Mouse (Mus musculus): Measurements from ENCODE around the gene Tbc1d7.
A peak's percentile ranks its signal among the peaks of the same experiment; 100 is the strongest.

The Tbc1d7 gene

GRCm38 (mm10) chr13:43171020-43171710 lies at the start of gene Tbc1d7:
Tbc1d7 (minus strand) TSS chr13:43171501.
- DNase-seq (ENCODE audit: low spot score) = peak; percentile 99

- no peak for DNase-seq (ENCODE audit: low spot score)
Observed at GRCm38 (mm10) chr13:43220635-43221034, 49.3 kb upstream of the Tbc1d7 start.

- DNase-seq (ENCODE audit: low spot score) = peak; percentile 39
Observed at GRCm38 (mm10) chr13:43218764-43219163, 47.5 kb upstream of the Tbc1d7 start.

GRCm38 (mm10) chr13:43218284-43218683 lies 47.0 kb upstream of the Tbc1d7 start:
- DNase-seq (ENCODE audit: low spot score) = no peak

- no peak for DNase-seq (ENCODE audit: low spot score)
Observed at GRCm38 (mm10) chr13:43217686-43218085, 46.4 kb upstream of the Tbc1d7 start.

GRCm38 (mm10) chr13:43217059-43217458 lies 45.8 kb upstream of the Tbc1d7 start:
- no peak for DNase-seq (ENCODE audit: low spot score)

- no peak for DNase-seq (ENCODE audit: low spot score)
Observed at GRCm38 (mm10) chr13:43215994-43216706, 44.8 kb upstream of the Tbc1d7 start.

GRCm38 (mm10) chr13:43215144-43215993 lies 44.1 kb upstream of the Tbc1d7 start:
- DNase-seq (ENCODE audit: low spot score) = no peak

- DNase-seq (ENCODE audit: low spot score) = peak; percentile 60
Observed at GRCm38 (mm10) chr13:43212338-43212737, 41.0 kb upstream of the Tbc1d7 start.

- no peak for DNase-seq (ENCODE audit: low spot score)
Observed at GRCm38 (mm10) chr13:43210956-43211355, 39.7 kb upstream of the Tbc1d7 start.

GRCm38 (mm10) chr13:43209560-43209959 lies 38.3 kb upstream of the Tbc1d7 start:
- no peak for DNase-seq (ENCODE audit: low spot score)

- DNase-seq (ENCODE audit: low spot score) = no peak
Observed at GRCm38 (mm10) chr13:43208914-43209439, 37.7 kb upstream of the Tbc1d7 start.

- no peak for DNase-seq (ENCODE audit: low spot score)
Observed at GRCm38 (mm10) chr13:43206118-43206683, 34.9 kb upstream of the Tbc1d7 start.

- no peak for DNase-seq (ENCODE audit: low spot score)
Observed at GRCm38 (mm10) chr13:43203641-43204040, 32.3 kb upstream of the Tbc1d7 start.

- no peak for DNase-seq (ENCODE audit: low spot score)
Observed at GRCm38 (mm10) chr13:43203234-43203633, 31.9 kb upstream of the Tbc1d7 start.

GRCm38 (mm10) chr13:43202351-43202750 lies 31.1 kb upstream of the Tbc1d7 start:
- DNase-seq (ENCODE audit: low spot score) = no peak

- DNase-seq (ENCODE audit: low spot score) = no peak
Observed at GRCm38 (mm10) chr13:43201033-43201432, 29.7 kb upstream of the Tbc1d7 start.

- no peak for DNase-seq (ENCODE audit: low spot score)
Observed at GRCm38 (mm10) chr13:43200473-43200872, 29.2 kb upstream of the Tbc1d7 start.

- no peak for DNase-seq (ENCODE audit: low spot score)
Observed at GRCm38 (mm10) chr13:43199749-43200148, 28.4 kb upstream of the Tbc1d7 start.

- no peak for DNase-seq (ENCODE audit: low spot score)
Observed at GRCm38 (mm10) chr13:43199282-43199681, 28.0 kb upstream of the Tbc1d7 start.

GRCm38 (mm10) chr13:43197187-43197586 lies 25.9 kb upstream of the Tbc1d7 start:
- no peak for DNase-seq (ENCODE audit: low spot score)

GRCm38 (mm10) chr13:43196000-43196399 lies 24.7 kb upstream of the Tbc1d7 start:
- no peak for DNase-seq (ENCODE audit: low spot score)
